Mouse (Mus musculus) v-Abl transformed pro-B cells (cell line): ENCODE measurements around the gene Fam71d.

Source experiments
- in situ Hi-C, 2 experiments: fragments of 400-800 bp; cut with MboI; formaldehyde crosslinking; loops; one replicate each; pipeline ENCODE4 v1.15.1; 2025; ENCODE audit not compliant: unreplicated experiment in 2 of 2

Fam71d gene

DNA sequence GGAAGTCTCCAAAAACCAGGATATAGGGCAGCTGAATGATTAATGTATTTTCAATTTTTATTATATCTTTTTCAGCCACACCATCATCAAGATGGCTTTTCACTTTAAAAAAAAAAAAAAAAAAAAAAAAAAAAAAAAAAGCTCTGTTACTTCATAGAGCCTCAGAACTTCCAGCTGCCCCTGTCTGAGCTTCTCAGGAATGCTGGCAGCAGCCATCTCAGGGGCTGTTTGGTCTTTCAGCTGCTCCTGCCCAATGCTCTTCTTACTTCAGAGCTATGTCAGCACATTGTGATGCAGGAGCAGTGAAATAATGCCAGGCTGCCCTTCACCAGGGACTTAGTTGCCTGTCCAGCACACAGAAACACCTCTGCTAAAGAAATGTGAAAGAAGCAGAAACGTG lies at the start of gene Fam71d:
Fam71d (plus strand) TSS at position 211 of the 400 bp plus-strand sequence.
- in situ Hi-C loops: no loop called here

DNA sequence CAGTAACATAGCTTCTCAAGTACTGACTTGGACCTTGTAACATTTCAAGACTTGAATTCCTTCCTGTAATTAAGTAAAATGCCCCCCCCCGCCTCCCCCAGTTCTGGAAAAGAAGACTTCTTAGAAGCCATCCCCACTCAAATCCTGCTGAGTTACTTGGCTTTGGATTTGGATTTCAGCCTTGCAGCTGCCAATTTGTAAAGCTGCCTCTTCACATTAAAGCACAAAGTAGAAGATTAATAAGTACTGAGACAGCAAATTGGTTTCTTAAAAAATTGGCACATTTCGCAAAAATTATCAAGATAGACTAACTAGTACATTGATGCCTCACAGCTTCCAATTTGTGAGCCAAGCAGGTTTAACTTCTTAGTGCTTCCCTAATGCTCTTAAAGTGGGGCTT lies 47.6 kb upstream of the Fam71d start:
- in situ Hi-C loops: no loop called here

DNA sequence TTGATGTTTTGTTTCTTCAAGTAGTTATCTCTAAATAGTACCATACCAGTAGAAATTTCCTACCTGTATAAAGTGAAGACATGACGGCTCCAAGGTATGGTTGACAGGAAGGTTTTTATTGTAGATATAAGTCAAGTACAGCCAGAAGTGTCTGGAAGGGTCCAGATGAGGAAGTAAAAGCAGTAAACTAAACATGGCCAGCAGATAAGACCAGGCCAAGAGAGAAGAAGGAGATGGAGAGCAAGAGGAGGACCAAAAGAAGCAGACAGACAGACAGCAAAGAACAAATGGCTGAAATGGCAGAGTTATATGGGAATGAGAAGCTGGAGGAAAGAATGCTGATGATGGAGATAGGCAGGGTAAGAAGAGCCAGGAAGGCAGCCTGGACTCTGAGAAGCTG lies 46.1 kb upstream of the Fam71d start:
- in situ Hi-C loops: no loop called here

DNA sequence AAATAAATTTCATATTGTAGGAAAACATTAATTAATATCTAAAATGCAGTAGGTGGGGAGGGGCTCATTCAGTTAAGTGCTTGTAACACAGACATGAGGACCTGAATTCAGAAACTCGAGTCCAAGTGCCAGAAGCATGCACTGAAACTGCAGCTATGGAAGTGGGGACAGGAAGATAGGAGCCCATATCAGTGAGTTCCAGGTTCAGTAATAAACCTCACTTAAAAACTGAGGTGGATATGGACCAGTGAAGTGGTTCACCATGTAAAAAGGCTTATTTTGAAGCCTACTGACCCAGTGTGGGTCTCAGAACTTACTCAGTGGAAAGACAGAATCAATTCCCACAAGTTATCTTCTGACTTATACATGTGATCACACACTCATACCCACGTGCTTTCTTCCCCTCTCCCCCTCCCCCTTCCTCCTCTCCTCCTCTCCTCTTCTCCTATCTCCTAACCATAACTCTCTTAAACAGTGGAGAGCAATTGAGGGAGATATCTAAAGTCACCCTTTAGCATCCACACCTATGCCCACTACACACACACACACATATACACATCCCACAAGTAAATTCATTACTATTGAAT lies 31.5 kb upstream of the Fam71d start:
- in situ Hi-C loops: no loop called here

DNA sequence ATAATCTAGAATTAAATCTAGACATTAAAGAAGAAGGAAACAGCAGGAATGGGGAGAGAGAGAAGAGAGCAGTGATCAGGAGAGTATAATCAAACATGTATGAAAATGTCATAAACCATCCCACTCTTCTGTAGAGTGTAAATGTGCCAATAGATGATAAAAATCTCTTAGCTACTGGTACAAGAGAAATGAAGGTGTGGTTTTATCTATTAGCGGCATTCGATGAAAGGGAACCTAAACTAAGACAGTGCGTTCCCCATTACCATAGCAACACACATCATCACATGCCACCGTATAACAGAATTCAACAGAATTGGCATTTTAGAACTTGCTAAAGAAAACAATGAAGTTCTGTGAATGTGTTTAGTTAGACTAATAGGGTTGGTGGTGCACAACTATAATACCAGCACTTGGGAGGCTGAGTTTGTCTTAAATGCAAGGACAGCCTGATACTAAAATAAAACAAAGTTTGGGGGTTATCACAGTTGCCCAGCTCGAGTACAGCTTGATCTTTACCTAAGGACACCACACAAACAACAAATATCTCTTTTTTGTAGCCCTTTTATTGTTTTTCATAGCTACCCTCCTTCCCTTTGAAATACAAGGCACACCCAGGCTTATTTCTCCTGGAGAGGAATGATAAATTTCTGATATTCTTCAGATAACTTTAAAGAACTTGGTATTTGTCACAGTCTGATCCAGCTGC lies 13.1 kb upstream of the Fam71d start:
- in situ Hi-C loops: no loop called here

DNA sequence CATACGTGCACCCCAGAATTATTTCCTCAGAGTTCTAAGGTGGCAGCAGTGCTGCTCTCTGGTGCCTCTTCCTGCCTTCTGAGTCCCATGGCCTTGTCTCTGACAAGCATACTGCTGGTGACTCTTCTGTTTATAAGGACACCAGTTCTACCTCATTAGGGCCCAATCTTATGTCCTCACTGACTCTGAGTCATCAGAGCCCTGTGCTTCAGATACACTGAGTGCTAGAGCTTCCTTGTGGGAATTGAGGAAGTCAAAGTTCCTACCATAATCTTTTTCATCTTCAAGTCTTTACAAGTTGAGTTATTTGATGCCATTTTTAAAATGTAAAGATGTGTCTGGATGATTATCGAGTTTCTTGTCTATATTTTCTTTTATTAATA lies 12.5 kb upstream of the Fam71d start:
- in situ Hi-C loops: no loop called here

DNA sequence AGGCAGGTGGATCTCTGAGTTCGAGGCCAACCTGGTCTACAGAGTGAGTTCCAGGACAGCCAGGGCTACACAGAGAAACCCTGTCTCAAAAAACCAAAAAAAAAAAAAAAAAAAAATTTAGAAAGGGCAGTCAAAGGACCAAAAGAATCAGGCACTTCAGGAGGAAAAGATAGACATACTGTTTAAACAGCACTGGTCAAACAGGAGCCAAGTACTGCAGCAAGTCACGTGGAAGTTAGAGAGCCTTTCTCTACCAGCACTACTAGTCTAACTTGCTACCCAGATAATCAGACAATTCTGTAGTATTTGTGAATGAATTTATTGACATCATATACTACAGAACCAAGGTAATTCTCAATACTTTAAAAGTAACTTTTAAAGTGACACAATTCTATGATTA lies 10.3 kb upstream of the Fam71d start:
- in situ Hi-C loops: no loop called here

DNA sequence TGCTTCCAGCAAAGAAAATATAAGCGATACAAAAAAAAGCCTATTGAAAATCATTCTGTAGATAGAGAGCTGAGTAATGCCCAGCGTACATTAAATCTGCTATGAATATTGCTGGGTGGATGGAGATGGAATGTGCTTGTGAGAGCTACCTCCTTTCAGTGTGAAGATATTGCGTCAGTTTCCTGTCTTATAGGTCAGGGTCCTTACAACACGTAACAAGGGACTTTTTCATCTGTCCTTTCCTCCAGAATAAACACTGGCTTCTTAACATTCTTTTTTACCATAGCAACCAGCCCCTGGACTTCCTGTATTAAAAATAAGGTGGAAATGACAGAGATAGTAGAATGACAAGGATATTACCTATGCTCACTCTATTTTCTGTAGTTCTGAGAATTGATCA lies 9.1 kb upstream of the Fam71d start:
- in situ Hi-C loops: no loop called here

DNA sequence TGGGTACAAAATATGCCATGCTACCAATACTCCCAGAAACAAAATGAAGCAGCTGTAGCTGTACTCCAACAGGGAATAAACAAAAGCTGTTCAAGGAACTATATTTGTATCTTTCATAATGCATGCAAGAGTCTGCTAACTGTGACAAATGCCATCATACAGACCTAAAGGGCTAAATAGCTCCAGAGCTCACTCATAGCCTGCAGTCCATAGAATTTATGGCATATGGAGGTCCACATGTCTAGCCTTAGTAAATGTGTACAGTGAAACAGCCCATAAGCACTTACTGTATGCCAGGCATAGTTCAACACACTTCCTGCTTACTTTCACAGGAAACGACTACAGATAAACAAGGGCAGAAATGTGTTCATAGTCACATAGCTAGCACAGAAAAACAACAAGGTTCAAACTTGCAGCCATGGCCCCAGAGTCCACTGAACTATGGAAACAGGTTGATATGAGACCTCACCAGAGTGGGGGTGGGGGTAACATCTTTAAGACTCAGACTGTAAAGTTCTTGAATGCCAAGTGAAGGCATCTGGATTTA lies 5.6 kb upstream of the Fam71d start:
- in situ Hi-C loops: no loop called here

DNA sequence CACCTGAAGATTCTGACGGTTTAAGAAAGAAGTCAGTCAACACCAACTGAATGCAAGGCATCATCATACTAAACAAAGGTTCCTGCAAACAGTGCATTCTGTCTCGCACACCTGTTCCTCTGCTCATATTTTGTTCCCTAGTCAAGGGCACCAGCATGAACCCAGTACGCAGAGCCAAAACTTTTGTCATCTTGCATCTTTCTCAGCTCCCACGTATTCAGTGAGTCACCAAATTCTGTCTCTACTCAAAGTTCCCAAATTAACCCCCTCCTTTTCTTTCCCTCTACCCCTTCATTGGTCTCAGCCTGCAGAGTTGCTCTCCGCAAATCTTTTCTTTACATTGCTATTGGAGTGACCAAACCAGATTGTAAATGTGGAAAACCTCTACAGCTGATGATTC lies 2.5 kb upstream of the Fam71d start:
- in situ Hi-C loops: no loop called here

DNA sequence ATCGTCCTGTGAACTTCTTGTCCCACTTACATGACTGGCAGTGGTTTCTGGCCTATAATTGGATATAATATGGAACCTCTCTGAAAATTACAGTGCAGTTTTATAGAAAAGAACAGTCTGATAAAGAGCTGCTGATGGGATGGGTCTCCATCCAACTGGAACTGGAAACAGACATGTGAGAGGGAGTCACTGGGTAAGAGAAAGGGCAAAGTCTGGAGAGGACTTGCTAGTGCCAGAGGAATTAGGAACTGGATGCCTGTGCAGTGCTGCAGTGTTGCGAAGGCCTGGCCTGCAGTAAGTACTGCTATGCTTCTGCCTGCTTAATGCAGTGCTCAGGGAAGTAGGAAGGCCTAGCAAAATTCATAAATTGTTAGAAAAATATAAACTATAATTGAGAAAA lies 1.9 kb downstream of the Fam71d start:
- in situ Hi-C loops: no loop called here

DNA sequence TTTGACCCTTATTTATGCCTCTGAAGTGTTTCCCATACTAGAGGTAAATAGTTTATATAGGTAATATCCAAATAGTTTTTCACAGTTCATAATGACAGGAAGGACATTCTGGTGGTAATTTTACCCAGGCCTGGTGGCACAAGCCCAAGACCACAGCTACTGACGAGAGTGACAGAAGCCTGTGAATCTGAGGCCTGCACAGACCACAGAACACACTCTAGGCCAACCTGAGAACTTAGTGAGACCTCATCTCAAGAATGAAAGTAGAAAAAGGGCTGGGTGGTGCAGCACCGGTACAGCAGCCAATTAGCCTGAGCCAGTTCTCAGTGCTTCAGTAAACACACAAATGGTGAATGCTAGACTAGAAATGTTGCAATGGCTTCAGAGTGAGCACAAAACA lies 26.4 kb downstream of the Fam71d start:
- in situ Hi-C loops: no loop called here

DNA sequence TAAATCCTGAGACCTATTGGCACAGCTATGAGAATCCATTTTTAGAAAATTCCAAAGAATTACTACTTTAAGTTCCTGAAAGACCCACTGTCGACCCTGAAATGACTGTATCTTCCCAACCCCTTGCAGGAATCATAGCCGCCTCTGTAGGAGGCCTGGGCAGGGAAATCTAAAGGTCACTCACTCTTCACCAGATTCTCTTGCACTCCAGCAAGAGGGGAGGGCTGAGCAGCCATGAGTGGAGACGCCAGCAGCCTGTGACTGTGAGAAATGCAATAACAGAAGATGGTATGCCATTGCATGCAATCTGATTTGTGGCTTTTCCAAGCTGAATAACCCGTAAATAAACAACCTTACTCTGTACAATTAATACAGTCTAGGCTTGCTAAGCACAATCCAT lies 36.4 kb downstream of the Fam71d start:
- in situ Hi-C loops: no loop called here

DNA sequence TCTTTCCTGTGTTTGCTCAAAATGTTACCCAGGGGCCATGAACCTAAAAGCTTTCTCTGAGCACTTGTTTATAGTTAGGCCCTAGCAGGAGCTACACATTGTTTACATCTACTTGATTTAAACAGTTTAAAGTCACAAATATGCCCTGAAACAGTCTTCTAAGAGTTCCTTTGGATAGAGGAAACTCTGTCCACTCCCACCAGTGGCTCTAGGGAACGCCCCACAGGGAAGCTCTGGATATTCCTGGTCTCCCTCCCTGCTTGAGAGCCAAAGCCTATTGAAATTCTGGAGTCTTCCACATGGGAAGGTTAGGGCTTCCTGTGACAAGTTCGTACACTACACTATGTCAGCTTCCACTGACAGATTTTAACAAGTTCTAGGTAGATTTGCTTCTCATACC lies 48.3 kb downstream of the Fam71d start:
- in situ Hi-C loops: no loop called here

DNA sequence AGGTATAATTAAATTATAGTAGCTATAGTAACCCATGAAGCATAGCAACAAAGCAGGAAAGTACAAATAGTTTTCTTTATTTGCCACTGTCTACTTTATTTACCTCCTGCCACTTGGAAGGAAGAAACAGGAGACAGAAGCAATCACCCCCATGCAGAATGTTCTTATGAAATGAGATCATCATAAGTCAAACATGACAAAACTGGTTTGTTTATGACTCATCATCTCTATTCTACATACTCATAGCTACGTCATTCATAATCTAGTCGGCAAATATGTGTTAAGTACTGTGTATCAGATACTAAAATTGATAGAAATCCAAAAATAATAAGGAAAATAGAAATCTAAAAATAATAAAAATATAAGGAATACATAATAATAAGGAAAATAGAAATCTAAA lies 49.0 kb downstream of the Fam71d start:
- in situ Hi-C loops: no loop called here

DNA sequence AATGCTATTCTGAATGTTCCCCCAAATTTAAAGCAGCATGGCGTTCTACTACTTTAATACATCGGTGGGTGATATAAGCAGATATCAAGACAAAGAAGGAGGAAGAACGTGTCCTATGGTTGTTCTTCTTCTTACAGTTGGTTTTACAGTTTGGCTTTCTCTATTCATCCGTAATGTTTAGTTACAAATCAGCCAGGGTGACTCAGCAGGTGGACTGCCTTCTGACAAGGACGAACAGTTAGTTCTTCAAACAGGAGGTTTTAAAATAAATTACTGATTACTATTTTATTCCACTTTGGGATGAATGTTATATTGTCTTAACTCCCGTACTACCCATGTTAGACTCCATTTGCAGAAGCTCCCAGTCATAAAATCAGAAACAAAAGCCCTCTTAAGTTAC lies 54.9 kb downstream of the Fam71d start:
- in situ Hi-C loops: no loop called here

DNA sequence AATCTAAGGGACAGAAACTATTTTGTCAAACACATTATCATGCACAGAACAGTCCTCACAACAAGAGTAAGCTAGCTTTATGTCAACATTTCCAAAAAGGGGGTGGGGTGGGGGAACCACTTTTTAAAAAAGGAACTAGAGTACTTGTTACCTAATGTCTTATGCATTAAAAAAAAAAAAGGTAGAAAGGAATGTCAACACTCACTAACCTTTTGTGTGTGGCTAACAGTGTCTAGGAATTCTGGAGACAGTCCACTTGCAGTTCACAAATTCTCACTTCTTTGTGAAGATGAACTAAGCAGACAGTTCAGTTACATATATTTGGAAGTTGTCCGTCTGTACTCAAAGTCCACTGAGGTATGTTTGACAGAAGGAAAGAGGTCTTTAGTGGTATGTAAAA lies 56.1 kb downstream of the Fam71d start:
- in situ Hi-C loops: no loop called here

DNA sequence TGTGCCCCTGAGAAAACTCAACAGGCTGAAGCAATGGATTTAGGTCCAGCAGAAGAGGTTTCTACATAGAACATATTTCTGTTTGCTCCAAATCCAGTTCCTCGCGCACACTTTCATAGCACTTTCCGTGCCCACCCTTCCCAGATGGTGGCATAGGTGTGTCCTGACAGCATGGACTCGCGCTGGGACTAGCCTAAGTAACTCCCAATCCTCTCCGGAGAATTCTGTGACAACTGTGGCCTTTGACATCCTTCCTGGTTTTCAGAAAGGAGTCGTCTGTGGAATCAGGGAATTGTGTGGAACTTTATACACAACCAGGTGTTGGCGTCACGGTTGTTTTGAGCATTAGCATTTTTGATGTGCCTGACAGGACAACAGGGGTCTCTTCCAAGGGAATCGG lies 56.8 kb downstream of the Fam71d start:
- in situ Hi-C loops: no loop called here

DNA sequence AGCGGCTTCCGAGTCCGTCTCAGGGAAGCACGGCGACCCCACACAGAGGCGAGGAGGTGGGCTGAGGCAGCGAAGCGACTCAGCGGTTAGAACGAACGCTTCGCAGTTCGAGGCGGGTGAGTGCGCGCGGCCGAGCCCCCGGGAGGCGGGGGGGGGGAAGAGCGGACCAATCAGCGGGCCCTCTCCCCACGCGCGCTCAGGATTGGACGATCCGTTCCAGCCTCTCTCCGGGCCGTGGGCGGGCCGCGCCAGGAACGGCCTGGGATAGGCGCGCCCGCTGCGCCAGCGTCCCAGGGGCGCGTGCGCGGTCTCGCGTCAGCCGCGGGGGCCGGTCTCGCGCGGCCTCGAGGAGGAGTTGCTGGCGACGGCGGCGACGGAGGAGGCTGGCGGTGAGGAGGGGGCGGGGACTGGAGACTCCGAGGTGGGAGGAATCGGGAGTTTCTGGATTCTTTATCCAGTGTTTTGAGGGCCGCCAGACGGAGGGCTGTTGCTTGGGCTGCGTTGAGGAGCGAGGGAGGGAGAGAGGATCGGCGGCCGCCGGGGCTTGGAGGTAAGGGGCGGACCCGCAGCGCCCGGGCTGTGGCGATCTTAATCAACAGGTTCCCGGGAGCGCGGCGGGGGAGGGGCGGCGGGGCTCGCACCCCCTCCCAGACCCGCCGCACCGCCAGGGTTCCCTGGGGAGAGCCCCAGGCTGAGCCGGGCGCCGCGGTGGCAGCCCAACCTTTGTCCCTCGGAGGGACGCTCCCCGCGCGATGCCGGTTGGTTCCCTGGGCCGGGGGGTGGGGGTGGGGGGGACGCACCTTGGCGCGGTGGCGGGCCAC lies 57.4 kb downstream of the Fam71d start, which contains the start of gene Mpp5:
Mpp5 (plus strand) TSS at position 351 of the 821 bp plus-strand sequence.
- in situ Hi-C loops: no loop called here

DNA sequence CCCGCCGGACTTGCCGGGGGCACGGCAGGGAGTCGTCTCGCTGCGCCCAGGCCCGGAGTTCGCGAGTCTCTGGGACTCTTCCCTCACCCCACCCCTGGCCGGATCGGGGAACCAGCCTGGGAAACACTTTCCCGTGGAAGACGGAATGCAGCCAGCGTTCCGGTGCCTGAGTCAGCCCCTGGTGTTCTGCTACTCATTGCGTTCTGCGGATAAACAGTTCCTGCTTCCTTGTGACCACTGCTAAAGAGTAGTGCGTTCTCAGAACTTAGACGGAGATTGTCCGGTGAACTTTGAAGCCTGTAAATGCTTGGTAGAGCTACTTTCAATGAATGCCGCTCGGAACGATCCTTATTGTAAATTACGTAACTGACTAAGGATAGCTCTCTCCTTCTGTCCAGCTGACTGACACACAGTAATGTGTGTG lies 58.1 kb downstream of the Fam71d start:
- in situ Hi-C loops: no loop called here

DNA sequence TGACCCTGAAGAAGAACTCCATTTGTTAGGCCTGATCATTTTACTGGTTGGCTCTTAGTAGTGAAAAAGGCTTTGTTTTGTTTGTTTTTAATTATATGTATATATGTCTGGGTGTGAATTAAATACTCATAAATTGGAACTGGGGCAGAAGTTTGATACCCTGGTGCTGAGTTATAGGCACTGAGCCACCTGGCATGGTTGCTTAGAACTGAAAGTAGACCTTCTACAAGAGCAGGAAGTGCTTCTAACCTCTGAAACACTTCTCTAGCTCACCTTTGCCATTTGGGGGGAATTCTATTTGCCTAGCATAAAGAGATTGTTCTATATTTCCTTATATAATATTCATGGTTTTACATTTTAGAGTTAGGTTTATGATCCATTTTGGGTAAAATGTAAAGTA lies 70.6 kb downstream of the Fam71d start:
- in situ Hi-C loops: no loop called here
